Mouse (Mus musculus) Muller cell, postnatal 12 days (primary cell): ENCODE results near the gene Iqgap3.

Experiments used
- DNase-seq: peaks from one replicate; pipeline ENCODE4 v3.0.0-alpha.2; 2015; ENCODE audit errors: inconsistent ontology term

Iqgap3 gene

GRCm38 (mm10) chr3:88138336-88139242 lies 56.8 kb downstream of the Iqgap3 start:
- DNase-seq = peak; percentile 98

GRCm38 (mm10) chr3:88139243-88140177 lies 57.7 kb downstream of the Iqgap3 start:
- no peak for DNase-seq

- no peak for DNase-seq
Observed at GRCm38 (mm10) chr3:88140178-88140902, 58.6 kb downstream of the Iqgap3 start.

DNA sequence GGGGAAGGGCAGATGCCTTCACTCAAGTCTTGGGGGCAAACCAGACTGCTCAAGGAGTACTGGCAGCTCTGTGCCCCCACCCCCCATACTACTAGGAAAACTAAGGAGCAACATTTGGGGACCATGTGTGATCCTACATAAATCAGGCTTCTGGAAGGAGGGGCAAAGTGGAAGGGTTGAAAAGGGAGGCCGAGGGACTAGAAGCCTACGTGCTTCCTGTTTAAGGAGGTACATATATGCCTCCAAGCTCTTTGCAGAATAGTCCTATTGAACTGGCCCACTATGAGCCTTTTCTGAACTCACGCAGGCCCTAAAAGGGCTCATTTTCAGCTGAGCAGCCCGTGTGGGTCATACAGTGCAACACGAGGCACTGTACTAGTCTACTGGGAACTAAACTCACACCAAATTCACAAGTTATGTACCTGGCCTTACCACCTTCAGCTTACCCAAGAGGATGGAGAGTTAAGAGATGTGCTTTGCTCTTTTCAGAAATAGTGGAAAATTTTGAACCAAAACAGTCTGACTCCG lies 59.2 kb downstream of the Iqgap3 start:
- no peak for DNase-seq

GRCm38 (mm10) chr3:88141439-88141786 lies 59.6 kb downstream of the Iqgap3 start:
- DNase-seq = peak; percentile 33

DNA sequence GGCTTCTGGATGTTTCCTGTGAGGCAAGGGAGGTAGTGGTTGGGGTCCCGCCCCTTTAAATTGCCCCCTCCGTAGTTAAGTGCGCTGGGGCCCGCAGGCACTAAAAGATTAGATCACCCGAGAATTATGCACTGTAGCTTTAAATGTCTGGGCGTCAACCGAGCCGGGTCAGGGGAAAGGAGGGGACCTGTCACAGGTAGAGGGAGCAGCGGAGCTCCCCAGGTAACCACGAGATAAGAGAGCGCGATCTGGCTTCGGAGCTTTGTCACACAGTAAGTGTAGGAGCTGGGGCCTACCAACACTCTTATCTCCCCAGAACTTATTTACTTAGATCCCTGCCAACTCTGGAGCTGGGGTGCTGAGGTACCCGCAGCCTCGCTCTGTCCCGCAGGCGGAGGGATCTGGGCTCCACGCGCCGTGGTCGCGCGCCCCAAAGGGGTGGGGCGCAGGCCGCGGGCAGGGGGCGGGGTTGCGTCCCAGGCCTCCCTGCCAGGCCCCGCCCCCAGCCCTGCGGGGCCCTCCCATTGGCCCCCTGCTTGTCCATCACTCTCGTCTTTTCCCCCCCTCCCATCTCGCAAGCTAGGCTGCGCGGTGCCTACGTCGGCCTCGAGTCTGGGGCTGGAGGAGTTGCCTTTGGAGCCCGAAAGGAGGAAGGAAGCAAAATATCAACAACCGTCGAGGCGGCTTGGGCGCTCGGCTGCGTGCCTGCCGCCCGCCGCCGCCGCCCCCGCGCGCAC lies 60.2 kb downstream of the Iqgap3 start, which contains the start of gene Mef2d:
TSS of gene Mef2d (plus strand) at position 586 of the 737 bp plus-strand sequence.
- peak; percentile 99 for DNase-seq

- no peak for DNase-seq
Observed at GRCm38 (mm10) chr3:88142546-88142915, 60.8 kb downstream of the Iqgap3 start.

- peak; percentile 79 for DNase-seq
Observed at GRCm38 (mm10) chr3:88142916-88143771, 61.4 kb downstream of the Iqgap3 start.

GRCm38 (mm10) chr3:88143961-88144486 lies 62.3 kb downstream of the Iqgap3 start:
- DNase-seq = no peak

DNA sequence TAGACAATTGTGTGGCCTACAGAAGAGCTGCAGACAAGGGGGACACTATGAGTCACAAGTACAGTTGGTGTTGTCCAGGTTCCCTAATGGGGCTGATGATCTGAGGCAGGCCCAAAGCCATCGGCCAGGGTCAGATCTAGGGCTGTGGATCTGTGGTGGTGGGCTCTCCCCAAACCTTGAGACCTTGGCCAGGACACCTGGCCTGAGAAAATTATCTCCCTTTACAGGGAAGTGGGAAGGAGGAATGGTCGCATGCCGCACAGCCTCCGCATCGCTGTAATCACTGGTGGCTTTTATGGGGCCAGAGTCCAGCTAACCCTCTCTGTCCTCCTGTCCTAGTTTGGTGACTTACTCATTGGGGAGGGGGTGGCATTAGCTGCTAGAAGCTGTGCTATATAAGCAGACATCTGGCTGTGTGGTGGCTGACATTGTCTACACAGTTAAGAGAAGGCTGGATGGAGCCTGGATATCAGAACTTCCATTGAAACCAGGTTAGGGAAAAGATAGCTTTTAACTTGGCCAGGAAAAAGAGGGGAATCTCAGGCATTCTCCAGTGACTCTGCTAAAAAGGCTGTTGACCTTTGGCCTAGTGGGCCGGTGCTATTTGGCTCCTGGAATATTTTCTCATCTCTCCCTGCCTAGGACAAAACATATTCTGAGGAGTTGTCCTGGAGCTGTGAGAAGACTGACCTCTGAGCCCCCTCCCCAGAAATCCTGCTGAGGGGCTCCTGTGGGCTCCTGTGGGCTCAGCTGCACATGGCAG lies 63.1 kb downstream of the Iqgap3 start:
- no peak for DNase-seq

- peak; percentile 46 for DNase-seq
Observed at GRCm38 (mm10) chr3:88145411-88145782, 63.6 kb downstream of the Iqgap3 start.

DNA sequence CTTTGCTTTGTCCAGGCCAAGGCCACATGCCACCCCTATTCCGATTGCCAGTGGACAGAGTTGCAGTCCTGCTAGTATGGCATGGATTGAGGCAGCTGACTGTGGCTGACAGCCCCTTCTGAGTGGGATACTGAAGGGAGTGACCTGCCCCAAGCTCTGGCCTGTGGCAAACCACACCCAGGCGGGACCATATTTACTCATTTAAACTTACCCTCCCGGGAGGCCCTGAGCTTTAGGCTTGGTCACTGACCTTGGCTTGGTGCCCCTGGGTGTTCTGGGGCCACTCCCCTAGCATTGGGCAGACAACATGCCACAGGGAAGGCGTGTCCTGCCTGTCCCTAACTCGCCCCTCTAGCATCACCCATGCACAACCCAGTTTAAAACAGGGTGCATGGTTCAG lies 64.2 kb downstream of the Iqgap3 start:
- no peak for DNase-seq

DNA sequence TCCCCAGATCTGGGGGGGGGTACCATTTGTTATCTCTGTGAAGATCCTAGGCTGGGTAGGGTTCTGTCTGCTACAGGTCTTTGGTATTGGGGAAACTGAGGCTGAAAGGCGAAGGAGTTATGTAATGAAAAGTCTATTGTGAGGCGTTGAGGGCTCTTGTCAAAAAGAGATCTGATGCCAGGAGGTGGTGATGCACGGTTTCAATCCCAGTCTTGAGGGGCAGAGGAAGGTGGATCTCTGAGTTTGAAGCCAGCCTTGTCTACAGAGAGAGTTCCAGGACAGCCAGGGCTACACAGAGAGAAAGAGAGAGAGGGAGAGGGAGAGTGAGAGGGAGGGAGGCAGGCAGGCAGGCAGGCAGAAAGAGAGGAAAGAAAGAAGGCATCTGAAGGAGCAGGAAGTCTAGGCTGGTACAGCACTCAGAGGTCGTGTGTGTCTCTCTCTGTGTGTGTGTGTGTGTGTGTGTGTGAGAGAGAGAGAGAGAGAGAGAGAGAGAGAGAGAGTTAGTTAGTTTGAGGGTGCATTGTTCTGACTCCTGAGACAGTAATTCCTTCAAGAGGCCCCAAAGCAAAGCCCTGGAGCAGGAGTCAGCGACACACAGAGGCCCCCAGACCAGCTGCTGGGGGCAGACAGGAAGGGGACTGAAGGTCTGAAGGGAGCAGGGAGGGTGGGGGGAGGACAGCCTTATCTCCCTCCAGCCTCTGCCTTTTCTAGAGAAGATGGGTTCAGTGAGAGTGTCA lies 64.8 kb downstream of the Iqgap3 start:
- DNase-seq = no peak

GRCm38 (mm10) chr3:88147444-88147843 lies 65.7 kb downstream of the Iqgap3 start:
- DNase-seq = no peak

DNA sequence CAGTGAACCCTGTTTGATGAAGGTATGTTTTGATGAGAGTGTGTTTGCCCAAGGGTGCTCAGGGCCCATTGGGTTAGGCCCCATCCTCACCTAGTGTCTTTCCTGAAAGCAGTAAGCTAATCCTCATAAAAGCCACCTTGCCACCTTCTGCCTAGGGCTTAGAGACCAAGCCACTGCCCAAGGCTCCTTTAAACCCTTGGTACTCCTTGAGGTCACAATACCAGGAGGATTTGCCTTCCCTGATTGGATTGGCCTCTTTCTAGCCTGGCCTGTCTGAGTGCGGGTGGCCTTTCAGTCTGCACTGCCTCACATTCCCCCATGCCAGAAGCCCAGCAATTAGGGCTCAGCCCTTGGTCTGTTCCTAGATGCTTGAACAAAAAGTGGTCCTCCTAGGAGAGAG lies 66.1 kb downstream of the Iqgap3 start:
- DNase-seq = no peak

GRCm38 (mm10) chr3:88148354-88148753 lies 66.6 kb downstream of the Iqgap3 start:
- no peak for DNase-seq

DNA sequence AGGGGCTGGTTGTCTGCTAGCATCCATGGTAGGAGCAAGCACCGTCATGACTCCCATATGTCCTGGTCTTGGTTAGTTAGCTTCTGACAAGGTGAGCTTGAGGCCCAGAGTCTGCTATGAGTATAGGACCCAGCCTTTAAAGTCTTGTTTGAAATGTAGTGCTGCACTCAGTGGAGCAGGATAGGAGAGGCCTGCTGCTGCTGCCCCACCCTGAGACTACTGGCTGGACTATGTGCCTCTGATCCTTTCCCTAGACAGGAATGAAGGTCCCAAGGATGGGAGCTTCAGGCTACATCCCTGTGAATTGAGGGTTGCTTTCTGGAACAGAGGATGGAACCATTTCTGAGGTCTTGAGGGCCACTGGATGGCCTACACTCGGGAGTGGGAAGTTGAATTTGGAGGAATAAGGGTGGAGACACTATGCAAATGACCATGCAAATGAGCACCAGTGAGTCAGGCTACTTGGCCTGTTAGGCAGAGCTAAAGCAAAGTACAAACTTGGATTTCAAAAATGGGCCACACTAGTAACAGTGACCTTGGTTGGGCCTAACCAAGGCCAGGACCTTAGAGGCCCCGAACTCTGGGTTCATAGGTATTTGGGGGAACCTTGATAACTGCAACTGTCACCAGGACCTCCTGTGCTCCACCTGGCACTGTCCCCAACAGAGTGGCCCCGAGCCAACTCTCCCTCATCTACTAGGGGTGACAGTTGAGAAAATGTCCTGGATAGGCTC lies 67.2 kb downstream of the Iqgap3 start:
- DNase-seq = peak; percentile 33
